Mouse (Mus musculus): ENCODE measurements around the gene Abcb1a.
A peak's percentile ranks its signal among the peaks of the same experiment; 100 is the strongest.

Gene Abcb1a

GRCm38 (mm10) chr5:8659911-8660737, at the start of gene Abcb1a:
Gene Abcb1a, plus strand, starts transcription at chr5:8660077.
- DNase-seq (ENCODE audit: extremely low spot score, low read depth, low spot score) = no peak

DNA sequence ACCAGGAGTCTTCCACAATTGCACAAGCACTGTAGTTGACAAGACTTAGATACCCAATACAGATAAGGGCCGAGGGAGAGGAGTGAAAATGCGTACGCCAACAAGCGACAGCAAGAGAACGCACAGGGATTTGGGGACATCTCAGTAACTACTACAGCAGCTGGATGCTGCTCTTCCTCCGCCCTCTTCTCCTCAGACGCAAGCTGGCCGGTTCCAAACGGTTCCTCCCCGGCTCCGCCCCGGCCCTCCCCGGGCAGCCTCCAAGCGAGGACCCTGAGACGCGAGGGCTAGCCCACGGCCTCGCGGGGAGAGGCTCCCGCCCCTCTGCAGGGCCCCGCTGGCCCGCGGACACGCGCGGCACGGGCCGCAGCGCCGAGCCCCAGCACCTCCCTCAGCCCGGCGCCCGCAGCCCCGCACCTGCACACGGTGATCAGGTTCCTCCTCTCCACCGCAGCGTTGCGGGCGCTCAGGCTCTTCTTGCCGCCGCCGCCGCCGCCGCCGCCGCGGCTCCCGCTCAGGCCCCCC, 37.7 kb upstream of the Abcb1a start:
- DNase-seq (ENCODE audit: extremely low spot score, low read depth, low spot score) = no peak

GRCm38 (mm10) chr5:8622596-8623231, 37.2 kb upstream of the Abcb1a start, which contains the start of gene Rundc3b:
Gene Rundc3b, minus strand, starts transcription at chr5:8622952.
- peak; percentile 39 for DNase-seq (ENCODE audit: extremely low spot score, low read depth, low spot score)

GRCm38 (mm10) chr5:8632901-8633300, 27.0 kb upstream of the Abcb1a start:
- DNase-seq (ENCODE audit: extremely low spot score, low read depth, low spot score) = no peak

GRCm38 (mm10) chr5:8634489-8634975, 25.3 kb upstream of the Abcb1a start:
- DNase-seq (ENCODE audit: extremely low spot score, low read depth, low spot score) = no peak

GRCm38 (mm10) chr5:8648300-8648699, 11.6 kb upstream of the Abcb1a start:
- no peak for DNase-seq (ENCODE audit: extremely low spot score, low read depth, low spot score)

- no peak for DNase-seq (ENCODE audit: extremely low spot score, low read depth, low spot score)
Measured at GRCm38 (mm10) chr5:8648774-8649173, 11.1 kb upstream of the Abcb1a start.

DNA sequence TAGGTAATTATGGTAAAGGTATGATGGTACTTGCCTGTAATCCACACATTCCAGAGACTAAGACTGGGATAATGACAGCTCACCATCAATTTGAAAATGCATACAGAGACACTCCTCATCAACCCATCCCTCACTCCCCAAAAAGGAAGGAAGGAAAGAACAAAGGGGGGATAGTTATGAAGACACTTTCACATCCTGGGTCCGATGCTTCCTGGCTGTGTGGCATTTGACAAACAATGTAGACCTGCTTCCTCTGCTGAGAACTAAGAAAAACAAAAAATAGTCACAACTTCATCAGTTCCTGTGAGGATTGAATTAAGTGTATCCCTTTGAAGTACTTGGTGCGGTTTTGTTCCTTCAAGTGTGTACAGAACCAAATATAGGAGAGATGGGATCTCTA, 7.8 kb upstream of the Abcb1a start:
- DNase-seq (ENCODE audit: extremely low spot score, low read depth, low spot score) = no peak

- DNase-seq (ENCODE audit: extremely low spot score, low read depth, low spot score) = no peak
Measured at GRCm38 (mm10) chr5:8660738-8661151, 868 bp downstream of the Abcb1a start.

GRCm38 (mm10) chr5:8664678-8665077, 4.8 kb downstream of the Abcb1a start:
- DNase-seq (ENCODE audit: extremely low spot score, low read depth, low spot score) = no peak

DNA sequence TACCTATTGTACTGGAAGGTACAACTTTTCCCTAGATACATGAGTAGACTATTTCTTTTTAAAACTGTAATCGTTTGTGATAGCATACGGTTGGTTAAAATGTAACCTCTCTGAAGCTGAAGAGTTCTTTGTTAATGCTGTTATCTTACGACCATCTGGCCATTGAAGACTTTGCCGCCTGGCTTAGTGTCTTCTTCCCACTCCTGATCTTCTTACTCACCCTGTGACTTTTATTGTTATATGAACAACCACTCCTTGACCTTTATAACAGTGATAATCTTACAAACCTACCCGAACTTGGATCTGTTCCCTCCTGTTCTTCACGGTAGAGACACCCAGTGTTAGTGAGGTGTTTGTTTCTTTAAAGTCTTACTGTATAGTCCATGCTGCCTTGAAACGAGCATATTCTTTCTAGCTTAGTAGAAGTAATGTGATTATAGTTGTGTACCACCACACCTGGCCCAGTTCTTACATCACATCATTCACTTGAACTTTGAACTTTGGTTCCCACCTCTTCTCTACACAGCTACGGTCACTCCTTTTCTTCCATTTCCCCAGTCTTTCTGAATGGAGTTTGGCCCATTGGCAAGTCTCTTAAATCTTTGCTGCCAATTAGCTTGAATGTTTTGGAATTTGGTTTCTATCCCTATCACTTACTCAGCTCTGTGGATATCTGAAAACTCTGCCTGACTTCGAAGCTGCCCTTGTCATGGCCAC, 8.0 kb downstream of the Abcb1a start:
- no peak for DNase-seq (ENCODE audit: extremely low spot score, low read depth, low spot score)

- DNase-seq (ENCODE audit: extremely low spot score, low read depth, low spot score) = no peak
Measured at GRCm38 (mm10) chr5:8669606-8670005, 9.7 kb downstream of the Abcb1a start.

- DNase-seq (ENCODE audit: extremely low spot score, low read depth, low spot score) = no peak
Measured at GRCm38 (mm10) chr5:8675262-8675951, 15.5 kb downstream of the Abcb1a start.

DNA sequence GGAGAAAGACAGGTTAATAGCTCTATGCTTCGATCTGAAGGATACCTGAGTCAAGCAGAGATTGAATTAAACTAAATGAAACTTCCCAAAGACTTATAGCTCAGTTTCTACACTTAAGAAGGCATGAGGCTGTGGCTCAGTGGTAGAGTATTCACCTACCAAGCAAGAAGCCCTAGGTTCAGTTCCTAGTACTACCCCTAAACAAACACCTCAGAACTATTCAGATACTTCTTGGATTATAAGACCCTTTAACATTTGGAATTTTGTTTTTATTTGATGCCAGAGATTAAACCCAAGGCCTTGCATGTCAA, 16.0 kb downstream of the Abcb1a start:
- no peak for DNase-seq (ENCODE audit: extremely low spot score, low read depth, low spot score)

DNA sequence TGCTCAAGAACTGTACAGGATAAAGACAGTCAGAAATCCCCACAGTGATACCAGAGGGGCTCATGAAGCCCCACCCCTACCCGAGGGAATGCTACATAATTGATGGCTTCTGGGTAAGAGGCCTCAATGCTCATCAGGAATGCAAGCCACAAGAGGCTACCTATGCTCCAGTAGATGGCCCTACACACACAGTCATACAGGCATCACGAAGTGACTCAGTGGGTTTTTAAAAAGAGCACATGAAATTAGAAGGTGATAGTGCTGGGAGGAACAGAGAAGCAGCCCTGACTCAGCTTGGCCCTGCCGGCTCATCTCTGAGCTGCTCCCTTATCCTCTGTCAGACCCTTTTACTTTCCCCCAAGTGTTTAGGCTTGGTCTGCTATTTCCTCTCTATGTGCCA, 21.3 kb downstream of the Abcb1a start:
- DNase-seq (ENCODE audit: extremely low spot score, low read depth, low spot score) = no peak

DNA sequence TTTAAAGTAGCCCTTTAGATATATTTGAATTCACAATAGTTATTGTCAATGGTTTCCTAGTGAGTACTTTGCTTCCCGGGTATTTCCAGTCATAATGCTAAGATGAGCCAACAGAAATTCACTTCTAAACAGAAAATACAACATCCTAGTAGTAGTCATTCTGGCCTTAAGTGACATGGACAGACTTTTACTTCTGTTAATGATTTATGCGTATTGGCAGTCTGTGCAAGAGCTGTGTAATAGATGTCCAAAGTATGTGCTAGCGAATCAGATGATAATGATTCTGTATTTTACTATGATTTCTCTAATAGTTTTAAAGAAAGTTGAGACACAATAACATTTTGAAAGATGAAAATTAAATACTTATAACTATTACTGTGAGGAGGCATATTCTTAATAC, 23.8 kb downstream of the Abcb1a start:
- no peak for DNase-seq (ENCODE audit: extremely low spot score, low read depth, low spot score)

DNA sequence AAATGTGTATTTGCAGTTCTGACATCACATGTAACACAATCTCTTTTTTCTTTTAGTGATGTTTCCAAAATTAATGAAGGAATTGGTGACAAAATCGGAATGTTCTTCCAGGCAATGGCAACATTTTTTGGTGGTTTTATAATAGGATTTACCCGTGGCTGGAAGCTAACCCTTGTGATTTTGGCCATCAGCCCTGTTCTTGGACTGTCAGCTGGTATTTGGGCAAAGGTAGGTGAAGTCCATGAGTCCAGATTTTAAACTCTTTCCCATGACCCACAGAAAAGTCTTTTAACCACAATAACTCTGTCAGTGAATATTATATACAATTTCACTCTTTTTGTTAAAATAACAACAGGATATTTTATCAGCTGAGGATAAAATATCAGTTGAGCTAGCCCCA, 26.2 kb downstream of the Abcb1a start:
- no peak for DNase-seq (ENCODE audit: extremely low spot score, low read depth, low spot score)

- DNase-seq (ENCODE audit: extremely low spot score, low read depth, low spot score) = no peak
Measured at GRCm38 (mm10) chr5:8687550-8687949, 27.7 kb downstream of the Abcb1a start.

GRCm38 (mm10) chr5:8716061-8716460, 56.2 kb downstream of the Abcb1a start:
- DNase-seq (ENCODE audit: extremely low spot score, low read depth, low spot score) = no peak

DNA sequence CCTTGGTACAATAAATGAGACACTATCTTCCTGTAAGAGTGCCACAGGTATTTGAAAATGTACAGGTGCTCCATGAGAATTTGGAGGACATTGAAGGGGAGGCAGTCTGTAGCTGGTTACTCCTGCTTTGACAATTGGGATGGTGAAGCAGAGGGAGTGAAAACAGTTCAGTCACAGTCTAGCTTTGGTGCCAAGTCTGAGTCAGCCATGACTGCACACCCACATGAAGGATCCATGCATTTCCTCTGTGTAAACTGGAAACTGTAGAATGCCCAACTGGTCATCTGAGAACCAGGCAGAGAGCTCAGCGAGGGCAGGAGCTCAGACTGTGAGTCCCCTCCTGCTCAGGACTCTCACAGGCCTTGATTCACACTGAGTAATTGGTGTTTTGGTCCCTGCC, 59.7 kb downstream of the Abcb1a start:
- no peak for DNase-seq (ENCODE audit: extremely low spot score, low read depth, low spot score)

- DNase-seq (ENCODE audit: extremely low spot score, low read depth, low spot score) = no peak
Measured at GRCm38 (mm10) chr5:8722224-8722623, 62.3 kb downstream of the Abcb1a start.
